Mouse (Mus musculus) hindbrain, embryonic 11.5 days (tissue): ENCODE measurements at regions not wholly inside any gene's neighbourhood (a gene's known extent, or its start where the extent isn't known, plus 50 kb on each side); places are given as distances from the start of the nearest gene placed in this dataset.

Experiments used
- ATAC-seq: fragments of 200-750 bp; cut with Nextera tagmentation; 2 replicates; pipeline ENCODE4 v1.8.0; 2017; ENCODE audit warnings: mild to moderate bottlenecking, moderate TSS enrichment, moderate library complexity; ENCODE audit not compliant: low FRiP score
- DNase-seq: peaks from one replicate; pipeline ENCODE4 v3.0.0-alpha.2; 2015; ENCODE audit warnings: low spot score
- H3K27ac ChIP-seq: fragments of 300-500 bp; sonication (generic); 2 replicates; pipeline ENCODE4 v1.5.1; 2014; ENCODE audit warnings: mild to moderate bottlenecking, low read depth, low read length
- H3K27me3 ChIP-seq: fragments of 300-500 bp; sonication (generic); 2 replicates; pipeline ENCODE4 v1.6.1; 2014; ENCODE audit warnings: mild to moderate bottlenecking, low read length, moderate library complexity, mixed read lengths; ENCODE audit not compliant: control insufficient read depth, insufficient read depth
- H3K36me3 ChIP-seq: fragments of 300-500 bp; sonication (generic); 2 replicates; pipeline ENCODE4 v1.6.1; 2014; ENCODE audit warnings: mild to moderate bottlenecking, low read length, moderate library complexity, mixed read lengths; ENCODE audit not compliant: control insufficient read depth, insufficient read depth
- H3K4me1 ChIP-seq: fragments of 300-500 bp; sonication (generic); replicated peaks from 2 replicates; pipeline ENCODE4 v1.6.1; 2014; ENCODE audit warnings: low read length, mixed read lengths; ENCODE audit not compliant: control insufficient read depth, insufficient read depth
- H3K4me2 ChIP-seq: fragments of 300-500 bp; sonication (generic); replicated peaks from 2 replicates; pipeline ENCODE4 v1.6.1; 2014; ENCODE audit warnings: mild to moderate bottlenecking, low read depth, low read length
- H3K4me3 ChIP-seq: fragments of 300-500 bp; sonication (generic); 2 replicates; pipeline ENCODE4 v1.5.1; 2014; ENCODE audit warnings: low read depth, low read length
- H3K9ac ChIP-seq: fragments of 300-500 bp; sonication (generic); 2 replicates; pipeline ENCODE4 v1.6.1; 2014; ENCODE audit warnings: low read depth, low read length
- H3K9me3 ChIP-seq: fragments of 300-500 bp; sonication (generic); 2 replicates; pipeline ENCODE4 v1.6.1; 2016; ENCODE audit warnings: low read length; ENCODE audit not compliant: control insufficient read depth
- WGBS: fragments of 180-500 bp; shearing (Covaris S2); extraction: QIAGEN DNeasy Blood & Tissue Kit; methylation state at CpG from one replicate; pipeline ENCODE4 v1.1.7; 2014; 5-methylcytosine and 5-hydroxymethylcytosine counted together

- H3K27ac ChIP-seq, result no peak overlapping the region
- no peak for DNase-seq
- H3K4me2 ChIP-seq, result no peak overlapping the region
- H3K27me3 ChIP-seq, result no peaks in the 10 kb centered on the region
- ATAC-seq, result no peak
- H3K9ac ChIP-seq, result no peak overlapping the region
- no peak overlapping the region for H3K4me3 ChIP-seq
- H3K36me3 ChIP-seq, result no peaks in the 10 kb centered on the region
- no peaks in the 10 kb centered on the region for H3K4me1 ChIP-seq
- whole genome bisulfite sequencing, result 88% methylated on average over 4 of the region's 4 CpGs
- no peaks in the 10 kb centered on the region for H3K9me3 ChIP-seq
Observed at GRCm38 (mm10) chr2:9207963-9208362, 673.1 kb upstream of the 4930412O13Rik start.
